Mouse (Mus musculus): Measurements from ENCODE around the gene Itprid2. TPM values are rescaled to one million over a fixed set of nuclear protein-coding genes. Genes with fewer than 3 reads are reported as not detected.

Gene Itprid2
- polyA plus RNA-seq, 1 experiment = 21.6 TPM

DNA sequence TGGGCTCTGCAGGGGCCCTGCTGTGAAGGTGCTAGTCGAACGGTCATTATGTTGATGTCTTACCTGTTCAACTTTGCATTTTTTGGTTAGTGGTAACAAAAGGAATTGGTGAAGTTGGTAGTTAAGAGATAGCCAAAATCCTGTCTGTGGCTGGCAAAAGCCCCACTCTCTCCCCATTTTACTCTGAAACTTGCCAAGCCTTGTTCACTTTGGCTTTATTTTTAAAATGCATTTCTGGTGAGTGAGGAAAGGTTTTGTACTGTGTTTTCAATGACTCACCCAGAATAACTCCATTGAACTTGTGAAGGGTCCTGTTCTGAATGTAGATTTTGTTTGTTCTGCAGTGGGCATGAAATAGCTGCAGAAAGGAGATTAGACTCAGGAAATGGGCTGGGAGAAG, 4.9 kb upstream of the Itprid2 start:
- no peak overlapping the region for H3K27ac ChIP-seq (ENCODE audit: insufficient read depth, low read length)
- TF ChIP-seq CTCF (IDR thresholded peaks at IDR 0.05; ENCODE audit: borderline replicate concordance, insufficient read depth, low read depth, low read length) (no peak), POLR2A (IDR thresholded peaks at IDR 0.05; ENCODE audit: borderline replicate concordance, insufficient read depth, low read length) (no peak)
- no peaks in the 10 kb centered on the region for H3K27me3 ChIP-seq (ENCODE audit: control insufficient read depth, insufficient read depth, low read length)
- H3K4me1 ChIP-seq (ENCODE audit: control insufficient read depth, insufficient read depth, low read length) = no peaks in the 10 kb centered on the region
- no peak for DNase-seq
- no peak overlapping the region for H3K4me3 ChIP-seq (replicated peaks; ENCODE audit: insufficient read depth, low read depth, low read length)
- 67% methylated on average over 2 of the region's 2 CpGs for whole genome bisulfite sequencing

- Histone ChIP-seq H3K4me3 (replicated peaks; ENCODE audit: insufficient read depth, low read depth, low read length) (peak overlapping the region; percentile 94), H3K4me1 (ENCODE audit: control insufficient read depth, insufficient read depth, low read length) (peaks cover 7% of the 10 kb centered on the region; the same call in 1 of the 2 replicates)
- DNase-seq = peak; percentile 82 to 86
Observed at GRCm38 (mm10) chr2:79635426-79636291, 507 bp downstream of the Itprid2 start.

DNA sequence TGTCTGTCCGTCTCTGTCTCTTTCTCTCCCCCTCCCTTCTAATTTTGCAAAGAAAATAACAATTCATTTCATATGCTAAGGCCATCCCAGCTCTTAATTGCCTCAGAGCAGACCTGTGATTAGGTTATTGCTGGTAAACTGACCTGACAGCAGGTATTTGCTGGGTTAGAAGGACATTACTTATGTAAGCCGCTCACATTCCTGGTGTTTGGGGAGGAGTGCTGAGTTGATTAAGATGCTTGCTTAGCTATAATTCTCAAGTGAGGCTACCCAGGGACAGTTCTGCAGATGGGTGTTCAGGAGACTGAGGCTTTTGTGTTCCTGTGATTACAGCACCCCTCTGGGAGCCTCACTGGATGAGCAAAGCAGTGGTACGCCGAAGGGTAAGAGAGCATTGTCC, 3.8 kb downstream of the Itprid2 start:
- H3K27ac ChIP-seq (ENCODE audit: insufficient read depth, low read length) = no peak overlapping the region; the same call in 1 of the 2 replicates
- H3K4me1 ChIP-seq (ENCODE audit: control insufficient read depth, insufficient read depth, low read length) = peaks cover 7% of the 10 kb centered on the region; the same call in 1 of the 2 replicates
- WGBS = 64% methylated on average over 4 of the region's 4 CpGs
- no peak for DNase-seq
- H3K4me3 ChIP-seq (replicated peaks; ENCODE audit: insufficient read depth, low read depth, low read length) = peak overlapping the region; percentile 19
- no peaks in the 10 kb centered on the region for H3K27me3 ChIP-seq (ENCODE audit: control insufficient read depth, insufficient read depth, low read length)
- TF ChIP-seq POLR2A (IDR thresholded peaks at IDR 0.05; ENCODE audit: borderline replicate concordance, insufficient read depth, low read length) (no peak), CTCF (IDR thresholded peaks at IDR 0.05; ENCODE audit: borderline replicate concordance, insufficient read depth, low read depth, low read length) (no peak)

More at GRCm38 (mm10) chr2:79635426-79636291, 507 bp downstream of the Itprid2 start:
- Histone ChIP-seq H3K27me3 (ENCODE audit: control insufficient read depth, insufficient read depth, low read length) (no peaks in the 10 kb centered on the region), H3K27ac (ENCODE audit: insufficient read depth, low read length) (peak overlapping the region; percentile 57)
- 0 out of 2 replicates have a peak, but pooled peaks have one; percentile 6 for TF ChIP-seq POLR2A (IDR thresholded peaks at IDR 0.05; ENCODE audit: borderline replicate concordance, insufficient read depth, low read length)
- no peak for TF ChIP-seq CTCF (IDR thresholded peaks at IDR 0.05; ENCODE audit: borderline replicate concordance, insufficient read depth, low read depth, low read length)
- WGBS = under 1% methylated on average over 83 of the region's 83 CpGs

GRCm38 (mm10) chr2:79646237-79646688, 11.1 kb downstream of the Itprid2 start:
- peak; percentile 39 to 65 for DNase-seq
- WGBS = 32% methylated on average over 4 of the region's 4 CpGs
- no peak overlapping the region for H3K27ac ChIP-seq (ENCODE audit: insufficient read depth, low read length)
- peaks cover 3% of the 10 kb centered on the region; the same call in 1 of the 2 replicates for H3K4me1 ChIP-seq (ENCODE audit: control insufficient read depth, insufficient read depth, low read length)
- no peak for TF ChIP-seq POLR2A (IDR thresholded peaks at IDR 0.05; ENCODE audit: borderline replicate concordance, insufficient read depth, low read length)
- peak; percentile 59; the same call in 1 of the 2 replicates for TF ChIP-seq CTCF (IDR thresholded peaks at IDR 0.05; ENCODE audit: borderline replicate concordance, insufficient read depth, low read depth, low read length)
- no peak overlapping the region for H3K4me3 ChIP-seq (replicated peaks; ENCODE audit: insufficient read depth, low read depth, low read length)
- H3K27me3 ChIP-seq (ENCODE audit: control insufficient read depth, insufficient read depth, low read length) = no peaks in the 10 kb centered on the region

GRCm38 (mm10) chr2:79647094-79647493, 11.9 kb downstream of the Itprid2 start:
- no peaks in the 10 kb centered on the region for H3K27me3 ChIP-seq (ENCODE audit: control insufficient read depth, insufficient read depth, low read length)
- TF ChIP-seq CTCF (IDR thresholded peaks at IDR 0.05; ENCODE audit: borderline replicate concordance, insufficient read depth, low read depth, low read length) (no peak), POLR2A (IDR thresholded peaks at IDR 0.05; ENCODE audit: borderline replicate concordance, insufficient read depth, low read length) (no peak)
- 33% methylated on average over 4 of the region's 4 CpGs for WGBS
- H3K4me1 ChIP-seq (ENCODE audit: control insufficient read depth, insufficient read depth, low read length) = peaks cover 3% of the 10 kb centered on the region; the same call in 1 of the 2 replicates
- DNase-seq = no peak
- no peak overlapping the region for H3K27ac ChIP-seq (ENCODE audit: insufficient read depth, low read length)
- H3K4me3 ChIP-seq (replicated peaks; ENCODE audit: insufficient read depth, low read depth, low read length) = no peak overlapping the region

DNA sequence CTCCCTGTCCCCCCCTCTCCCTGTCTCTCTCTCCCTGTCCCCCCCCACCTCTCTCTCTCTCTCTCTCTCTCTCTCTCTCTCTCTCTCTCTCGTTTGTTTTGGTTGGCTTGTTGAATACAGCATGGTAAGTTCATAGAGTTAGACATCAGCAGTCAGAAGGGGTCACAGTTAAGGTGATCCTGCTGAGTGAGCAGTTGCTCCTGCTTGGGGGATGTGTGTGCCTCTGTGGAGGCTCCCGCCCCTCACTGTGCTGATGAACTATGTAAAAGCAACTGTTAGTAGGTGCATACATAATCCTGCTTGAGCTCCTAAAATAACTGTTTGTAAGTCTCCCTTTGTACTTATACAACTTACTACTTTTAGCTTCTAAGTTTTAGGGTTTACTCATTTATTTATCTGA, 12.6 kb downstream of the Itprid2 start:
- H3K27me3 ChIP-seq (ENCODE audit: control insufficient read depth, insufficient read depth, low read length) = no peaks in the 10 kb centered on the region
- peaks cover 3% of the 10 kb centered on the region; the same call in 1 of the 2 replicates for H3K4me1 ChIP-seq (ENCODE audit: control insufficient read depth, insufficient read depth, low read length)
- 44% methylated on average over 2 of the region's 2 CpGs for WGBS
- DNase-seq = no peak
- no peak for TF ChIP-seq CTCF (IDR thresholded peaks at IDR 0.05; ENCODE audit: borderline replicate concordance, insufficient read depth, low read depth, low read length)
- no peak for TF ChIP-seq POLR2A (IDR thresholded peaks at IDR 0.05; ENCODE audit: borderline replicate concordance, insufficient read depth, low read length)
- no peak overlapping the region for H3K4me3 ChIP-seq (replicated peaks; ENCODE audit: insufficient read depth, low read depth, low read length)
- no peak overlapping the region for H3K27ac ChIP-seq (ENCODE audit: insufficient read depth, low read length)

- Histone ChIP-seq H3K4me1 (ENCODE audit: control insufficient read depth, insufficient read depth, low read length) (peaks cover 10% of the 10 kb centered on the region), H3K4me3 (replicated peaks; ENCODE audit: insufficient read depth, low read depth, low read length) (no peak overlapping the region), H3K27ac (ENCODE audit: insufficient read depth, low read length) (no peak overlapping the region), H3K27me3 (ENCODE audit: control insufficient read depth, insufficient read depth, low read length) (no peaks in the 10 kb centered on the region)
- no peak for TF ChIP-seq CTCF (IDR thresholded peaks at IDR 0.05; ENCODE audit: borderline replicate concordance, insufficient read depth, low read depth, low read length)
- no peak for TF ChIP-seq POLR2A (IDR thresholded peaks at IDR 0.05; ENCODE audit: borderline replicate concordance, insufficient read depth, low read length)
- DNase-seq = no peak
- WGBS = 74% methylated on average over 3 of the region's 3 CpGs
Observed at GRCm38 (mm10) chr2:79651185-79651584, 16.0 kb downstream of the Itprid2 start.
